Mouse (Mus musculus): Measurements from ENCODE around the gene Dcdc2b.
A peak's percentile ranks its signal among the peaks of the same experiment; 100 is the strongest.

Gene Dcdc2b

DNA sequence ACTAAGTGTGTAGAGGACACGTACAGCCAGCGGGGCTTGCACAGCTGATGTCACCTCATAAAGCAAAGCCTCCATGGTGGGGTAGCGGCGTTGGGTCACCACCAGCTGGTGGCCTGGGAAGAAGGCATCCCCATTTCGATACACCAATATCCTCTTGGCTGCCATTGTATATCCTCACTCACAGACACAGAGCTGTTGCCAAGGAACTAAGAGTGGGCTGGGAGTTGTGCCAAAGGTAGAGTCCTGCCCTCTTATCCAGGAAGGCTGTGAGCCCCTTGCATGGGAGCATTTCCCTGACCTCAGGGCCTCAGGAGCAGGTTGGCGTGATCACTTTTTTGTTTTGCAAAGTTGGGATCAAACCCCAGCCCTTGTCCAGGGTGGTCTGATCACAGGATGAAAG is at the start of gene Dcdc2b:
Gene Dcdc2b, minus strand, starts transcription at position 165 of the 400 bp plus-strand sequence.
- no peak for DNase-seq (ENCODE audit: low spot score)

DNA sequence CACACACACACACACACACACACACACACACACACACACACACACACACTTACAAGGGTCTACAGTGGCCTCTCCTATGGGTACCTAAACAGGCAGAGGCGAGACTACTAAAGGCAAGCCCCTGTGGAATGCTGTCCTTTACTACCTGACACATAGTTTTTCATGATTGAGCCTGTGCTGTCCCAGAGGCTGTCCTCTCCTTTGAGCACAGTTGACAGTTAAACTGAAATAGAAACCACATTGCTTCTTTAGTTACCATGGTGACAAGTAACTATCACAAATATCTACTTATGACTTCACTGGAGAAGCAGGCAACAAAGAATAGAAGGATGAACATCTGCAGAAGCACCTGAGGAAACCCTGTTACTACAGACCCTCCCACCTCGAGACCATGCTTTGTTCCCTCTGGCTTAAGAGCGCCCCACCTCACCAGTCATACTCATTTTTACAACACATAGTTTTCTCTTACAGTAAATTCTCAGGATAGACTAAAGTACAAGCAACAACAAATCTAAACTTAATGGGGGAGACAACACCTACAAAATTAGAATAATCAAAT is 48.3 kb upstream of the Dcdc2b start:
- no peak for DNase-seq (ENCODE audit: low spot score)

DNA sequence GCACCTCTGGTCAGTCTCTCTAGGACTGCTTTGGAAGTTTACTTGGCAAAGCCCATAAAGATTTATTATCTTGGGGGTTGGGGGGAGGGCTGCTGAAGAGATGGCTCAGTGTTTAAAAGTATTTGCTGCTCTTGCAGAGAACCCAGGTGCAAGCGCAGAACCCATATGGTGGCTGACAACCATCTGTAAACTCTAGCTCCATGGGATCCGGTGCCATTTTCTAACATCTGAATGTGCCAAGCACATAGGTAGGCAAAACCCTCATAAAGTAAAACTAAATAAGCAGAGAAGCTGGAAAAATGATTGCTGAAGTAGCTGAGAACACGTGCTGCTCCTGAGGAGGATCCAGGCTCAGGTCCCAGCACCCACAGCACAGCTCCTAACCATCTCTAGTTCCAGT is 47.5 kb upstream of the Dcdc2b start:
- no peak for DNase-seq (ENCODE audit: low spot score)

DNA sequence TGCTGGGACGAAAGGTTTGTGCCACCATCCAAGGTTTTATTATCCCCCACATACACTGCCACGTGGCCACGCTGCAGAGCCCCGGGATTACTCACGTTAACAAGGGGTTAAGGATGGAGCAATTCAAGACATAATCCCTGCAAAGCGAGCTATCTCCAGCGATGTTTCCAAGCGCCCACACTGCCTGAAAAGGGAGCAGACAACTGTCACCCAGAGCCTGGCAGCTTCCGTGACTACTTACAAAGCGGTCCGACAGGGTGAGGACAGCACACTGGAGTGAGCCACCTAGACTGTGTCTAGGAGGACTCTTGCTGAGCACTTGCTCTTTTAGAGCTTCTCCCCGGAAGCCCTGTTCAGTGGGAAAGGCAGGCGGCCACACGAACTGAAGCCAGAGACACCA is 40.7 kb upstream of the Dcdc2b start:
- DNase-seq (ENCODE audit: low spot score) = no peak

DNA sequence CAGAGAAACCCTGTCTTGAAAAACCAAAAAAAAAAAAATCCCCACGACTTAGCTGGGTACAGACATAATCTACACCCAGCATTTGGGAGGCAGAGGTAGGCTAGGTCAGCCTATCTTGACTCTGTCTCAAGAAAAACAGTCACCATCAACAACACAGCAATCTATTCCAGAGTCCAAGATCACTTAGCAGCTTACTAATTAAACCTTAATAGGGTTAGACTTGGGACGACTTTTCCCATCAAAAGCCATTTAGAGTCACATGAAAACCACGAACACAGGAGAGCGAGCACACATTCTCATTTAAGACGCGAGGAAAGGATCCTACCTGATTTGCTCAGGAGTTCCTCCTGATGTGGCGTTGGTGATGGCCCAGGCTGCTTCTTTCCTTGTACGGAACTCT is 36.3 kb upstream of the Dcdc2b start:
- DNase-seq (ENCODE audit: low spot score) = no peak

DNA sequence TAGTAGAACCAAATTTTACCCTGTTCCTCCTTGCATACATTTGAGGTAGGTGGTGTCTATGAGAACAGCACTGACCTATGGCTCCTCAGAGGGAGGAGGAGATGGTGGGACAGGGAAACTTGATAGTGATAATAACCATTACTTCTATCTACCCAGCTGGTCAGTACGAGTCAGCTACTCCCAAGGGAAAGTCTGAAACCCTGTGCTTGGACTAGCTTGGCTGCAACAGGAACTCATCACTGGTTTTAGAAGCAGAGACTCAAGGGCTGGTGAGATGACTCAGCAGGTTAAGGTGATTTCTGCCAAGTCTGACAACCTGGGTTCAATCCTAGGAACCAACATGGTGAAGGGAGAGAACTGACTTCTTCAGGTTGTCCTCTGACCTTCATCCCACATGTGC is 34.6 kb upstream of the Dcdc2b start:
- no peak for DNase-seq (ENCODE audit: low spot score)

DNA sequence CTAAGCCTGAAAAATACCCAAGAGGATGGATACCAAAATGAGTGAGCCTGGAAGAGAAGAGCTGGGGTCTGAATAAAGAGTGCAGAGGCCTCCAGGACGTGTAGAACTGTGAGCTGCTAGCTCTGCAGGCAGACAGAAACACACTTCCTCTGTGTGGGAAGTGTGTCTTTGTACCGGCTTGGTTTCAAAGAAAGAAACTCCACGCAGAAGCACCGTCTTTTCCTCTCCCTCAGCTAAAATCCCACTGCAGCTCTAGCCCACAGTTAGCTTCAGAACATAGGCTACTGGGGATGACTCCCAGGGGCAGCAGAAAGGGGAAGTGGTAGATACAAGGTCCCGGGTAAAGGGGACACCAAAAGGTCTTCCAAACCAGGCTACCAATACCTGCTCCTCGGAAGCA is 31.1 kb upstream of the Dcdc2b start:
- no peak for DNase-seq (ENCODE audit: low spot score)

DNA sequence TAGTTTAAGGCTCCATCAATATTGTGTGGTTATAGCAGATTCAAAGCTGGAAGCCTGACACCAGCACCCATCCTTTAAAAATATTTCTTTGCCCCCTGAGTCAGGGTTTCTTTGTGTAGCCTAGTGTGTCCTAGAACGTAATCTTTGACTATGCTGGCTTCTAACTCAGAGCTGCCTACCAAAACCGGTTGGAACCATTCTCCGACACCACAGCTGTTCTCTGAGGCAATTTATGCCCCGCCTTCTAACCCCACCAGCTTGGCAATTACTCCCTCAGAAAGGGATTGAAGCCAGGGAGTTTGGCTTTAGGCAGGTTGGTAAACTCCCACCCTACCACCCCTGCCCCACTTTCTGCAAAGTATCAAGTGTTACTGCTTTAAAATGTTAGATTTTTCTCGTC is 27.7 kb upstream of the Dcdc2b start:
- DNase-seq (ENCODE audit: low spot score) = no peak

DNA sequence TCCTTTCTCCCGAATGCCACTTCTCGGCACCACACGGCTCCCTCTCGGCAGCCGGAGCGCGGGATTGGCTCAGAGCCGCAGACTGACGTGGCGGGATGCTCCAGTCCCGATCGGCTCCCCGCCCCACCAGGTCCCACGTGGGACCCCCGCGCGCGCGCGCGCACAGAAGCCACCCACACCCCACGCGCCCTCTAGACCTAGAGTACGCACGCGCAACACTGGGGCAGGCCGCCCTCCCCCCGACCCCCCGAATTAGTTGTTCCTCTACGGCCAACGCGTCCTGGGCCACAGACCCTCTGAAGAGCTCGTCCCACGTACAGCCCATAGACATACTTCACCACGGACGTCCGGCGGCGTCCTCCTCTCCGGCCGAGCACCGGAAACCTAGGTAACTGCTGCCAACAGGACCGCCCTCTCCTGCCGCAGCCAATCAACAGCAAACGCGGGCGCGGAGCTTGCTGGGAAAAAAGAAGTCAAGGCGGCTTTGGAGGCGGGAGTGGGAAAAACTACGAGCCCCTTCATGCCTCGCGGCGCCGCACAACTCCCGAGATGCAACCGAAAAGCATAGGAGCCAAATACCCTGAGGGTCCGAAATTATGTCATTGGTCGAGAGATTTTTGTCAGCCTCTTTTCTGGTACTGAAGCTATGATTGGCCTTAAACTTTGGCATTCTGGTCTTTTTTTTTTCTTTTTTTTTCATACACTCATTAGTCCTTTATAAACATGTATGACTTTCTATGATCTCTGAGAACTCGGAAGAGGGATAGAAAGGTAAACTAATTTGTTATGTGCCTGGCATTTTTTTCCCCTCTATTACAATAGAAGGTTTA is 26.8 kb upstream of the Dcdc2b start, which contains the start of gene Txlna:
Gene Txlna, minus strand, starts transcription at position 428 of the 830 bp plus-strand sequence.
- DNase-seq (ENCODE audit: low spot score) = peak; percentile 98

DNA sequence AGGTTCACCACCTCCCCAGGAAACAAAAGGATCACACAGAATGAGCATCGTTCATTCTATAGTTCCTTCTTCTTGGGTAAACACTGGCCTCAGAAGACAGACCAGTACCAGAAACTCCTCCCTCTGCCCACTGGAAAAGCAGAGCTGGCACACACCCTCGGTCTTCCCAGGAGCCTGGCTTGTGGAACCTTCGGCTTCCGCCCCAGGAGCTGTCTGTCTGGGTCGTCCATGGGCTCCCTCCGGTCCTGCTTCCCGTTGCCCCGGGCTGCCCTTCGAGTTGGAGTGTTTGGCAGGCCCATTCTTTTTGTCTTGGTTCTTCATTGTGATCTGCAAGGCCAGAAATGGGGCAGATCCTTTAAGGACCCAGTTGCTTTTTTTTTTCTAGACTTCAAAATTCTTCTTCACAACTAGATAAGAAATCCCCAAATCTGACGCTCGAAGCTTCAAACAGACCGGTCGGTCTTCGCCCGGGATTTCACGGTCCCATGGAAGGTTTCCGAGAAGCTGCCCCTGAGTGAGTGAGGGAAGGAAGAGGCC is 26.1 kb upstream of the Dcdc2b start:
- no peak for DNase-seq (ENCODE audit: low spot score)

DNA sequence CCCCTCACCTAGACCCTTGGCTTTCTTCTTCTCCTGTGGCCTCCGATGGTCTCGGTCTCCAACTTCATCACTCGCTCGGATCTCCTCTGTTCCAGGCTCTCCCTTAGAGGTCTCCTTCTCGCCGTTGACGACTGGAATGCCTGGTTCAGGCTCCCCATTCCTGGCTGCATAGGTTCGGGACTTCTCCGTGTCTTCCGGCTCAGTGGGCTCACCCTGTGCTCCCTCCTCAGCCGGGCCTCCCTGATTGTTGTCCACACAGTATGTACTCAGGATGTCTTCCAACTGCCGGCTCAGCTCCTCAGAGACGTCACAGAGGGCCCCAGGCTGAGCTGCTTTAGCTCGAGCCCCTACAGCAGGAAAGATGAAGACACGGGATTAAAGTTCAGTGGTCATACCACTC is 25.2 kb upstream of the Dcdc2b start:
- no peak for DNase-seq (ENCODE audit: low spot score)

DNA sequence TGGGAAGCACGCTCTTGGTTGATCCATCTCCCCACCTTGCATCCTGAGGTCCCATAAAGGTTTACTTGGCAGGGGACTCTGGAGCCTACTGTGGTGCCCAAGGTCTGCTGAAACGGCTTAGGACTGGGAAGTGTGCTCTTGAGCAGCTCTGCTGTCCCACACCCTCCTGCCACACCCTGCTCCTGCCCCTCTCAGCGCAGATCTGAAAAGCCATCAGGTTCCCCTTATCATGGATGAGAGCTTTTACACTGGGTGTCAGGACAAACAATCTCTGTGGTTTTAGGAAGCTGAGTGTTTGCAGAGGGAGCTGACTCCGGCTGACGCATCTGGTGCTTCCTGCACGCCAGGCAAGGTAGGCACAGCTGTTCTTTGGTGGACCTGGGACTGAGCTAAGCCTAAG is 19.8 kb upstream of the Dcdc2b start:
- DNase-seq (ENCODE audit: low spot score) = no peak

DNA sequence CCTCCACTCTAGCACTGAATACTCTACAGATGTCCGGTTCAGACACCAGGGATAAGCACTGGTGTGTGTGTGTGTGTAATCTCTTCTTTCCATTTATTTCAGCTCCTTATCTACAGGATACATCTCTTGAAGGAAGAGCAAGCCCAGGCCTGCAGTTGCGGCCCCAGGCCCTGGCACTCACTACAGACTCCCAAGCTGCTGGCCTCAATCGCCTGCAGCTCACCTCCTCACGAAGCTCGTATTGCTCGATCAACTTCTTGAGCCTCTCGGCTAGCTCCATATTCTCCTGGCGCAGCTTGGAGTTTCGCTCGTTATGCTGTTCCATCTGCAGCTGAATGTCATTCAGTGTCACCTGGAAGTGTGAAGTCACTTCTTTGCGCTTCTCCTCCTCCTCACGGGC is 17.8 kb upstream of the Dcdc2b start:
- no peak for DNase-seq (ENCODE audit: low spot score)

DNA sequence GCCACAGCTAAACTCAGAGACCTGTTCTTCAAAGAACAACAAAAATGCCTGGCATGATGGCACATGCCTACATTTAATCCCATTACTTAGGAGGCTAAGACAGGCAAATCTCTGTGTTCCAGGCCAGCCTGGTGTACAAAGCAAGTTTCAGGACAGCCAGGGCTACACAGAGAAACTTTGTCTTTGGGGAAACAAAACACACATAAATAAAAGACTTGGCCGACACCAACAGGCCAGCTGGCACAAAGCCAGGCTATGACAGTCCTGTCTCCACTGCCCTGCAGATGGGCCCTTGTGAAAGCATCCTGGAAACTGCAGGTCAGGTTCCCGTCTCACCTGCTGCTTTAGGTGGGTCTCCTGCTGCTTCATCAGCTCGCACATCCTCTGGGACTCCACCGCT is 16.9 kb upstream of the Dcdc2b start:
- no peak for DNase-seq (ENCODE audit: low spot score)

DNA sequence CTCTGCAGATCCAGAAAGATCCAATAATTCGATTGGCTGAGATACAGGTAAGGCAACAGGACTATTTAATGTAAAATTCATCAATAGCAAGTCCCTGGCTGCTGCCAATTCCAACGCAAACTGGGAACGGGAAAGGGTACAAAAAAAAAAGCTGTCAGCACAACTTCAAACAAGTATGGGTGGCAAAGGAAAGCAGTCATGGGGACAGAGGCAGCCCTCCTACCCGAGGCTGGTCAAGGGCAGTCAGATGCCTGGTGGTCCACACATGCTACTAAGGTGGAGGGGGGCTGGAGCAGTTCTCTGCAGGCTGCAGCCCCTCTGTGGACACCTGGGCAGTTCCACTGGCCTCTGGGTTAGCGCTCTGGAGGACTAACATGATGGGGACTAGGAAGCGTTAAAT is 12.0 kb upstream of the Dcdc2b start:
- no peak for DNase-seq (ENCODE audit: low spot score)

DNA sequence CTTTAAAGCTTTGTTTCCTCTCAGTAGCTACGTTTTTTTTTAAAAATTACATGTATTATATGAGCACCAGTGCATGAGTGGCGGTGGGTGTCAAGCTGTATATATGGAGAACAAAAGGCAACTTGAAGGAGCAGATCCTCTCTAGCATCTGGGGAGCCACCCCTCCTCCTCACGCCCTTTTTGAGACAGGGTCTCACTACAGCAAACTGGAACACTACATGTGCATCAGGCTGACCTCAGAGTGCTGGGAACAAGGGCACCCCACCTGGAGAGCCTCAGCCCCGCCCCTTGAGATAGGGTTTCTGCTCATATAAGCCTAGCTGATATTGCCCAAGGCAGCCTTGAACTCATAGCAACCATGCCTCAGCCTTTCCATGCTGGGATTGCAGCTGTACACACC is 11.4 kb upstream of the Dcdc2b start:
- DNase-seq (ENCODE audit: low spot score) = no peak

DNA sequence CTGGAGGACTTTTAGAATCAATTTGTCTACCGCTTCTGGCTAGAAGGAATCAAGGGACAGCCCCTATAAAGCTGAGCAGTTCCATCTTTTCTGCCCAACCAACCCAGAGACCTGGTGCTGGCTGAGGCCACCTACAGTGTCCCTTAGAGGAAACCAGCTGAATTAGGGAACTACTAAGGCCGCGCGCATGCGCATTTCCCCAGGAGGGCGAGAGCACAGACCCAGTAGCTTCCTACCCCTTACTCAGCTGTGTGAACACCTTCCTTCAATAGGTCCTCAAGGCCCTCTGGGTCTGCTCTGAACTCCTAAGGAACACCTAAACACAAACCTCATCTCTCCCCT is 10.9 kb upstream of the Dcdc2b start:
- DNase-seq (ENCODE audit: low spot score) = peak; percentile 73

DNA sequence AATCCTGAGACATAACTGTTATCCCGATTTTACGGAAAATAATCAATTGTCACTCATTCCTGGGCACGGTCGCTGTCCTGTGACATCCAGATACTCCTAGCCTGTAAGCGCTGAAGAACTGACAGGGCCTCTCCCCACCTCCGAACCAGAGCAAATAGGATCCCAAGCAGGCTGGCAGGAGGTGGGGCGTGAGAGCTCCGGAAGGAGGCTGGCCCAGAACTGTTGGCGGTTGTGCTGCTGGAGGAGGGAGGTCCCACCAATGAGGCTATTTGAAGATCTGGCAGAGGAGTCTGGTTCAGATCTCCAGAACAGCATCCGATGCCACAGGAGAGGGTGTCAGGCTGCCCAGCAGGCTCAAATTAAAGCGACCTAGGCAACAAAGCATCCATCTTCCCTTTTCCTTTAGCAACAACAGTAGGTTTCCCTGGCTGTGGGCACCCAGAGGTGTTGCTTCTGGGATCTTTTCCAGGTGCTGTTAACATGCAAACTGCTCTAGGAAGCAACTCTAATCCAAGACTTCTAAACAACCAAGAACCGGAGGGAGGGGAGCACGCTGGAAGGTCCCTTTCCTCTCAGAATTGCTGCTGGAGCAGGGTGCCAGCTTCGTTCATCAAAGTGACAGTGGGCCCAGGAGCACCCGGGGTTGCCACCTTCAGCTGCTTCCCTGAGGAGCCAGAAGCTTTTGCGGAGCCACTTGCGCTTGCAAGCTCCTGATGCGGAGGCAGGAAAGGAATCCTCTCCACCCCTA is 10.4 kb upstream of the Dcdc2b start:
- DNase-seq (ENCODE audit: low spot score) = peak; percentile 93

DNA sequence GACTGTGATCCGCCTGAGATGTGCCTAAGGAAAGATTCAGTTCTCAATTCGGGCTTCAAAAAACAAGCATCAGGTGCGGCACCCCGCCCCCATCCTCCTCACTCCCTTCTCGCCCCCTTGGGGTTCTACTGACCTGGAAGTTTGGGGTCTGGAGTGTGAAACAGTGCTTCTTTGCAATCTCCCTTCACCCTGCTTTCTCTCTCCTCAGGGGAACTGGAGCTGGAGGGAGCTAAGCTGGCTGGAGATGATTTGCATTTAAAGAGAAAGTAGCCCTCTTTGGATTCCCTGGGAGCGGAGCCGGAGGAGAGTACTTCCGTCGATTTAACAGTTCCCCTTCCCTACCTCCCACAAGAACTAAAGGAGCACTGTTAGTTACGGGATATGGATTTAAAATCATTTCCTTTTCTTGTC is 9.6 kb upstream of the Dcdc2b start, which contains the start of gene Ccdc28b:
Gene Ccdc28b, minus strand, starts transcription at position 267 of the 411 bp plus-strand sequence.
- peak; percentile 59 for DNase-seq (ENCODE audit: low spot score)

DNA sequence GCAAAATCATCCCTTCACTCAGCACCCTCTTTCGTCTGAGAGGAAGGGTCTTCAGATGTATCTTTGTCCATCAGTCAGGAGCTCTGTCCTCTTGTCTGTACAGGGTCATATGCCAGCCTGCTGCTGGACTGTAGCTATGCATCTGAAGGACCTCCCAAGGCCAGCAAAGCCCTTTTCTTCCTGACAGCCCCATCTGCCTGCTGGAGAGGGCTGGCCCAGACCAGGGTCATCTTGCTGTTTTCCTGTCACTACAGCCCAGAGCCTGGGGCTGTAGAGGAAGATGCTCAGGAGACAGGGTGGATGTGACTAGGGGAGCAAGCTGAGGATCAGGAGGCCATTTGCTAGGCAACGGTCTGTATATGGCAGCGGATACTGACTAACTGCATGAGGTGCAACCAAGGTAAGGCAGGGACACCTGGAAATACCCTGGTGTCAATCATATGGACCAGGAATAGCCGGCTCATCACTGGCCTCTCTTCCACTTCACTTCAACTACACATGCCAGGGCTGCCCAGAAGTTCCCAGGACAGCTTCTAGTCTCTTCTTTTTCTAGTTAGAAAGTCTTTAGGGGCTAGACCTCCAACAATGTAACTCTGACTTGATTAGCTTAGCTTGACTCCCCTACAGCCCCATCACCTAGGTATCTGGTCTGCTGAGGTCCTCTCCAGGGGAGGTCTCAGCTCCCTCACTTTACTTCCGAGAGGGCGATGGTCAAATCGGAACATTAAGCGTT is 8.9 kb upstream of the Dcdc2b start:
- no peak for DNase-seq (ENCODE audit: low spot score)

DNA sequence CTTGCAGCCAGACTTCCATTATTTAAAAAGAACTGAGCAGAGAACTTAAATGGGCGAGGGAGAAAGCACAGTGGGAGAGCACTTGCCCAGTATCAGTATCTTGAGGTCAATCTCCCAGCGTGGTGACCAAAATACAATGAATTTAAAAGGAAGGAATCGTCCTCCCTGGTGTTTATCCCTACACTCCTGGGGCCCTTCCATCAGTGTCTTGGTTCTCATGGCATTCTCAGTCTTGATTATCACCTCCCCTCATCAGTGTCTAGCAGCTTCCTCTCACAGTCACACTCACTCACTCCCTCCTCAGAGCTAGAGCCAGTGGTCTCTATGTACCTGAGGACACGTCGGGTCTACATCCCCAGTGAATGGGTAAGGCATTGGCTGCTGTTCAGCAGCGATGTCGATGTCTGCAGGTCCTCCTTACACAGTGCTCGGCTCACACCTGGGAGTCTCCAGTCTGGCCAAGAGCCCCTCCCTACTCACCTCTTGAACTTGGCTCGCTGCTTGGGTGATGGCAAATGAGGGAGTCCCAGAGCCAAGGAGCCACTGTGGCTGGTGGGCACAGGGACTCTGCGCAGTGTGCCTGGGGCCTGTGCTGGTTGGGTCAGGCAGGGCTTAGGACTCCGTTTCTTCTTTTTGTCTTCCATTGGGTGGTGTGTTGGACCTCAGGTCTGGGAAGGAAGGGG is 8.2 kb upstream of the Dcdc2b start:
- no peak for DNase-seq (ENCODE audit: low spot score)

Data from embryo, embryonic 10 days (tissue).